Mouse (Mus musculus) layer of hippocampus, postnatal 36 days (tissue): Measurements from ENCODE around the gene Rhbdf2. TPM values are rescaled to one million over a fixed set of nuclear protein-coding genes. Genes with fewer than 3 reads are reported as not detected.
"Not testable (repeated sequence)": the region's sequence is repeated elsewhere in the genome, so short reads cannot be mapped to it uniquely, and the experiment has no call there.

ENCODE experiments used
- DNase-seq, 2 experiments: peaks; one replicate each; pipeline ENCODE4 v3.0.0; 2022
- total RNA-seq, 2 experiments: library from RNA; stranded (reverse); gene quantifications; 2 replicates each; pipeline ENCODE4 v1.2.3; 2021

Rhbdf2 gene
- total RNA-seq, 2 experiments from 2014 or later, result 0.90 to 1.4 TPM

- no peak for DNase-seq
These were observed 8.2 kb downstream of the Rhbdf2 start for GRCm38 (mm10) chr11:116618666-116619065.

GRCm38 (mm10) chr11:116617641-116618040, 9.2 kb downstream of the Rhbdf2 start:
- no peak for DNase-seq

- DNase-seq, result no peak
These were observed 10.2 kb downstream of the Rhbdf2 start for GRCm38 (mm10) chr11:116616438-116617118.

- DNase-seq, result no peak
These were observed 10.9 kb downstream of the Rhbdf2 start for GRCm38 (mm10) chr11:116615735-116616437.

GRCm38 (mm10) chr11:116613234-116613633, 13.6 kb downstream of the Rhbdf2 start:
- DNase-seq, result no peak

GRCm38 (mm10) chr11:116612554-116612953, 14.3 kb downstream of the Rhbdf2 start:
- no peak for DNase-seq

- DNase-seq, result no peak
These were observed 14.9 kb downstream of the Rhbdf2 start for GRCm38 (mm10) chr11:116611883-116612282.

GRCm38 (mm10) chr11:116611168-116611567, 15.7 kb downstream of the Rhbdf2 start:
- not testable (repeated sequence) for DNase-seq

GRCm38 (mm10) chr11:116609965-116610630, 16.7 kb downstream of the Rhbdf2 start:
- no peak for DNase-seq

- DNase-seq, result no peak
These were observed 19.1 kb downstream of the Rhbdf2 start for GRCm38 (mm10) chr11:116607717-116608116.

- no peak for DNase-seq
These were observed 22.7 kb downstream of the Rhbdf2 start for GRCm38 (mm10) chr11:116604097-116604496.

- DNase-seq, result no peak
These were observed 23.5 kb downstream of the Rhbdf2 start for GRCm38 (mm10) chr11:116603339-116603738.

- no peak for DNase-seq
These were observed 24.8 kb downstream of the Rhbdf2 start for GRCm38 (mm10) chr11:116602043-116602442.

- DNase-seq, result no peak
These were observed 25.7 kb downstream of the Rhbdf2 start for GRCm38 (mm10) chr11:116601166-116601565.

- DNase-seq, result no peak
These were observed 27.6 kb downstream of the Rhbdf2 start for GRCm38 (mm10) chr11:116599230-116599629.

- no peak for DNase-seq
These were observed 28.6 kb downstream of the Rhbdf2 start for GRCm38 (mm10) chr11:116598193-116598592.

- DNase-seq, result no peak
These were observed 30.1 kb downstream of the Rhbdf2 start for GRCm38 (mm10) chr11:116596766-116597165.

GRCm38 (mm10) chr11:116593345-116593744, 33.5 kb downstream of the Rhbdf2 start:
- no peak for DNase-seq

- peak; percentile 94 to 95 for DNase-seq
These were observed 34.4 kb downstream of the Rhbdf2 start for GRCm38 (mm10) chr11:116592428-116592827.

GRCm38 (mm10) chr11:116591621-116592020, 35.2 kb downstream of the Rhbdf2 start:
- no peak for DNase-seq

GRCm38 (mm10) chr11:116589574-116589973, 37.2 kb downstream of the Rhbdf2 start:
- DNase-seq, result no peak

- no peak for DNase-seq
These were observed 37.7 kb downstream of the Rhbdf2 start for GRCm38 (mm10) chr11:116589020-116589531.
